Mouse (Mus musculus) testis, adult 2 months (tissue): ENCODE results near the gene Fam227b. TPM values are rescaled to one million over a fixed set of nuclear protein-coding genes. Genes with fewer than 3 reads are reported as not detected.

ENCODE experiments used
- H3K27ac ChIP-seq: fragments of 200-500 bp; 2 replicates; pipeline ENCODE4 v1.5.1; 2012; ENCODE audit warnings: low read depth, low read length; ENCODE audit not compliant: control insufficient read depth, insufficient read depth
- H3K27me3 ChIP-seq: fragments of 200-500 bp; 2 replicates; pipeline ENCODE4 v1.6.1; 2012; ENCODE audit warnings: mild to moderate bottlenecking, low read length, moderate library complexity; ENCODE audit not compliant: control insufficient read depth, insufficient read depth
- H3K36me3 ChIP-seq: fragments of 200-500 bp; 2 replicates; pipeline ENCODE4 v1.6.1; 2012; ENCODE audit warnings: mild to moderate bottlenecking, low read length; ENCODE audit not compliant: control insufficient read depth, insufficient read depth
- H3K4me1 ChIP-seq: fragments of 200-500 bp; 2 replicates; pipeline ENCODE4 v1.6.1; 2012; ENCODE audit warnings: low read length; ENCODE audit not compliant: control insufficient read depth, insufficient read depth
- H3K4me3 ChIP-seq: fragments of 200-500 bp; 2 replicates; pipeline ENCODE4 v1.5.1; 2012; ENCODE audit warnings: low read depth, mild to moderate bottlenecking, low read length, moderate library complexity, mixed read lengths; ENCODE audit not compliant: control insufficient read depth
- CTCF ChIP-seq: fragments of 200-500 bp; IDR thresholded peaks from 2 replicates; pipeline ENCODE4 v1.5.1; 2012; ENCODE audit warnings: low read depth, mild to moderate bottlenecking, inconsistent platforms, low read length, moderate library complexity; ENCODE audit not compliant: control insufficient read depth, insufficient read depth, insufficient replicate concordance
- POLR2A ChIP-seq: fragments of 200-500 bp; IDR thresholded peaks from 2 replicates; pipeline ENCODE4 v1.6.1; 2012; ENCODE audit warnings: low read depth, mild to moderate bottlenecking, inconsistent platforms, low read length, moderate library complexity; ENCODE audit not compliant: control insufficient read depth
- polyA plus RNA-seq: library from polyadenylated mRNA; depleted of rRNA; stranded (reverse); fragments of >200 nt; gene quantifications from 2 replicates; pipeline ENCODE4 v1.2.3, GENCODE M21; 2012

The Fam227b gene
- polyA plus RNA-seq, 1 experiment = 24.6 TPM

- Histone ChIP-seq H3K4me3 (no peak overlapping the region), H3K4me1 (no peaks in the 10 kb centered on the region), H3K36me3 (no peaks in the 10 kb centered on the region), H3K27me3 (no peaks in the 10 kb centered on the region), H3K27ac (no peak overlapping the region)
- TF ChIP-seq CTCF = no peak
- no peak for TF ChIP-seq POLR2A
Observed at GRCm38 (mm10) chr2:126060595-126060994, 91.2 kb downstream of the Fam227b start.

- Histone ChIP-seq H3K27ac (no peak overlapping the region), H3K4me3 (no peak overlapping the region)
- TF ChIP-seq POLR2A (no peak), CTCF (no peak)
Observed at GRCm38 (mm10) chr2:126053657-126054056, 98.1 kb downstream of the Fam227b start.

GRCm38 (mm10) chr2:126052749-126053557 lies 98.9 kb downstream of the Fam227b start:
- TF ChIP-seq POLR2A = no peak
- no peak for TF ChIP-seq CTCF
- Histone ChIP-seq H3K36me3 (no peaks in the 10 kb centered on the region), H3K27ac (no peak overlapping the region), H3K4me1 (peaks cover 5% of the 10 kb centered on the region), H3K27me3 (no peaks in the 10 kb centered on the region), H3K4me3 (no peak overlapping the region)

More at GRCm38 (mm10) chr2:126053657-126054056, 98.1 kb downstream of the Fam227b start:
- H3K27me3 ChIP-seq = no peaks in the 10 kb centered on the region
- peaks cover 5% of the 10 kb centered on the region for H3K4me1 ChIP-seq
- H3K36me3 ChIP-seq = no peaks in the 10 kb centered on the region

GRCm38 (mm10) chr2:126045621-126046020 lies 106.2 kb downstream of the Fam227b start:
- no peak overlapping the region for H3K27ac ChIP-seq
- no peak overlapping the region for H3K4me3 ChIP-seq
- TF ChIP-seq POLR2A (no peak), CTCF (no peak)
- no peaks in the 10 kb centered on the region for H3K4me1 ChIP-seq
- no peaks in the 10 kb centered on the region for H3K27me3 ChIP-seq
- no peaks in the 10 kb centered on the region for H3K36me3 ChIP-seq

- Histone ChIP-seq H3K27ac (no peak overlapping the region), H3K36me3 (no peaks in the 10 kb centered on the region), H3K27me3 (no peaks in the 10 kb centered on the region), H3K4me1 (no peaks in the 10 kb centered on the region), H3K4me3 (no peak overlapping the region)
- no peak for TF ChIP-seq POLR2A
- TF ChIP-seq CTCF = no peak
Observed at GRCm38 (mm10) chr2:126042674-126043073, 109.1 kb downstream of the Fam227b start.

- no peaks in the 10 kb centered on the region for H3K36me3 ChIP-seq
- H3K4me1 ChIP-seq = no peaks in the 10 kb centered on the region
- no peak overlapping the region for H3K4me3 ChIP-seq
- H3K27me3 ChIP-seq = no peaks in the 10 kb centered on the region
- TF ChIP-seq CTCF (no peak), POLR2A (no peak)
- no peak overlapping the region for H3K27ac ChIP-seq
Observed at GRCm38 (mm10) chr2:126041237-126041636, 110.6 kb downstream of the Fam227b start.

- H3K4me3 ChIP-seq = no peak overlapping the region
- H3K27me3 ChIP-seq = no peaks in the 10 kb centered on the region
- H3K36me3 ChIP-seq = no peaks in the 10 kb centered on the region
- TF ChIP-seq POLR2A (no peak), CTCF (no peak)
- no peak overlapping the region for H3K27ac ChIP-seq
- H3K4me1 ChIP-seq = no peaks in the 10 kb centered on the region
Observed at GRCm38 (mm10) chr2:126040651-126041050, 111.2 kb downstream of the Fam227b start.
